Mouse (Mus musculus) intestine, embryonic 14.5 days (tissue): ENCODE data around the gene Fgfr2. TPM values are rescaled to one million over a fixed set of nuclear protein-coding genes. Genes with fewer than 3 reads are reported as not detected.

ENCODE experiments used
- ATAC-seq: fragments of 200-750 bp; cut with Nextera tagmentation; replicated peaks from 2 replicates; pipeline ENCODE4 v1.8.0; 2017; ENCODE audit warnings: low read depth, moderate number of reproducible peaks, moderate TSS enrichment, moderate library complexity; ENCODE audit not compliant: low FRiP score, low TSS enrichment
- DNase-seq: peaks from one replicate; pipeline ENCODE4 v3.0.0-alpha.2; 2018; ENCODE audit warnings: low spot score
- H3K27ac ChIP-seq: fragments of 300-500 bp; sonication (generic); 2 replicates; pipeline ENCODE4 v1.5.1; 2014; ENCODE audit warnings: low read depth, mild to moderate bottlenecking, control low read depth
- H3K27me3 ChIP-seq: fragments of 300-500 bp; sonication (generic); replicated peaks from 2 replicates; pipeline ENCODE4 v1.6.1; 2014; ENCODE audit warnings: low read length, control low read depth; ENCODE audit not compliant: control insufficient read depth, insufficient read depth
- H3K36me3 ChIP-seq: fragments of 300-500 bp; sonication (generic); 2 replicates; pipeline ENCODE4 v1.6.1; 2014; ENCODE audit warnings: low read length, control low read depth; ENCODE audit not compliant: control insufficient read depth, insufficient read depth
- H3K4me1 ChIP-seq: fragments of 300-500 bp; sonication (generic); replicated peaks from 2 replicates; pipeline ENCODE4 v1.6.1; 2014; ENCODE audit warnings: low read length, control low read depth, mixed read lengths; ENCODE audit not compliant: control insufficient read depth, insufficient read depth
- H3K4me2 ChIP-seq: fragments of 300-500 bp; sonication (generic); 2 replicates; pipeline ENCODE4 v1.6.1; 2014; ENCODE audit warnings: low read length
- H3K4me3 ChIP-seq: fragments of 300-500 bp; sonication (generic); 2 replicates; pipeline ENCODE4 v1.5.1; 2014; ENCODE audit warnings: low read depth, low read length, control low read depth, mixed read lengths
- H3K9ac ChIP-seq: fragments of 300-500 bp; sonication (generic); 2 replicates; pipeline ENCODE4 v1.6.1; 2014; ENCODE audit warnings: mild to moderate bottlenecking, low read length
- H3K9me3 ChIP-seq: fragments of 300-500 bp; sonication (generic); 2 replicates; pipeline ENCODE4 v1.6.1; 2016; ENCODE audit warnings: low read length, control low read depth; ENCODE audit not compliant: control insufficient read depth
- WGBS: fragments of 180-500 bp; shearing (Covaris S2); extraction: QIAGEN DNeasy Blood & Tissue Kit; methylation state at CpG from one replicate; pipeline ENCODE4 v1.1.7; 2014; 5-methylcytosine and 5-hydroxymethylcytosine counted together
- polyA plus RNA-seq: library from polyadenylated mRNA; unstranded; fragments of >200 nt; fragmentation: Nextera tagmentation; extraction: Ambion mirVana; gene quantifications from 2 replicates; pipeline ENCODE4 v1.2.1, GENCODE M21; 2014

Gene Fgfr2
- polyA plus RNA-seq, 1 experiment from 2014 or later: 105 TPM

DNA sequence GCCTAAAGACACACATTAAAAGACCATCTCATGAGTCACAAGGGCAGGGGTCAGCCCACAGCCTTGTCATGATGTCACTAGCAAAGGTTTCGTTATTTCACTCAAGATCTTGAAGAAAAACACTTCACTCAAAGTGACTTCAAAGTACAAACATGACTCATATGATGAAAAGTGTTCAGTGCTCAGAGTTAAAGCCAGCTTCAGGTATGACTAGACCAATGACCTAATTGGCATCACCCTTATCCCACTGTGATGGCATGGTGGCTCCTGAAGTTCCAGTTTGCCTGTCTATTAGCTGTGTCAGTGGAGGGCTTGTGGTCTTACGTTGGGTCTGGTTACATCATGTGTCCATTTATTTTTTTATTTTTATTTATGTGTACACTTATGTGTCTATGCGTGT, 36.4 kb upstream of the Fgfr2 start:
- WGBS: 90% methylated on average over 3 of the region's 3 CpGs
- no peak for ATAC-seq

GRCm38 (mm10) chr7:133155621-133156020, 32.5 kb upstream of the Fgfr2 start:
- no peak for DNase-seq
- H3K27ac ChIP-seq: no peak overlapping the region
- no peak overlapping the region for H3K4me2 ChIP-seq
- H3K9ac ChIP-seq: no peak overlapping the region
- no peaks in the 10 kb centered on the region for H3K36me3 ChIP-seq
- no peaks in the 10 kb centered on the region for H3K4me1 ChIP-seq
- 84% methylated on average over 12 of the region's 12 CpGs for WGBS
- no peak for ATAC-seq
- no peak overlapping the region for H3K4me3 ChIP-seq
- no peaks in the 10 kb centered on the region for H3K9me3 ChIP-seq
- H3K27me3 ChIP-seq: no peaks in the 10 kb centered on the region

More for the DNA sequence above, 36.4 kb upstream of the Fgfr2 start:
- no peak for DNase-seq
- Histone ChIP-seq H3K27ac (no peak overlapping the region), H3K9me3 (no peaks in the 10 kb centered on the region), H3K4me2 (no peak overlapping the region), H3K27me3 (no peaks in the 10 kb centered on the region), H3K36me3 (no peaks in the 10 kb centered on the region), H3K9ac (no peak overlapping the region), H3K4me1 (peaks cover 11% of the 10 kb centered on the region), H3K4me3 (no peak overlapping the region)

DNA sequence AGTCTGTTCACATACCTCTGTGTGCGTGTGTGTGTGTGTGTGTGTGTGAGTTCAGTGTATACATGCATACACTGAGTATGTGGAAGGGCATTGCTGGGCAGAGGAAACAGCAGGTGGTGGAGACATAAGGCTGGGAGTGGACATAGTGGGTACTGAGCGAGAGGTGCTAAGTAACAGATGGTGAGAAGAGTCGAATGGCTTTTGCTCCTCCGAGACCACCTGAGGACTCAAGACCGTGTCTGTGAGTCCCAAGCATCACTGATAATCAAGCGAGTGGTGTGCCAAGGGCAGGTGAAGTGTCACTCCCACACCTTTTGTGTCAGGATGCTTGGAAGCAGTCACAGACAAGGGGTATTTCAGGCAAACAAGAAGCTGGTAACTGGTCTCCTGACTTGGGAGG, 31.7 kb upstream of the Fgfr2 start:
- H3K4me3 ChIP-seq: no peak overlapping the region
- DNase-seq (no peak), ATAC-seq (no peak)
- 75% methylated on average over 6 of the region's 6 CpGs for WGBS
- no peaks in the 10 kb centered on the region for H3K36me3 ChIP-seq
- no peak overlapping the region for H3K4me2 ChIP-seq
- H3K27ac ChIP-seq: no peak overlapping the region
- H3K27me3 ChIP-seq: no peaks in the 10 kb centered on the region
- no peaks in the 10 kb centered on the region for H3K4me1 ChIP-seq
- H3K9me3 ChIP-seq: no peaks in the 10 kb centered on the region
- H3K9ac ChIP-seq: no peak overlapping the region

- Histone ChIP-seq H3K9ac (no peak overlapping the region), H3K27ac (no peak overlapping the region), H3K27me3 (no peaks in the 10 kb centered on the region), H3K4me3 (no peak overlapping the region), H3K36me3 (no peaks in the 10 kb centered on the region), H3K4me1 (no peaks in the 10 kb centered on the region), H3K4me2 (no peak overlapping the region), H3K9me3 (no peaks in the 10 kb centered on the region)
- DNase-seq: no peak
- no peak for ATAC-seq
- 76% methylated on average over 8 of the region's 8 CpGs for WGBS
Measured at GRCm38 (mm10) chr7:133139689-133140336, 16.7 kb upstream of the Fgfr2 start.

DNA sequence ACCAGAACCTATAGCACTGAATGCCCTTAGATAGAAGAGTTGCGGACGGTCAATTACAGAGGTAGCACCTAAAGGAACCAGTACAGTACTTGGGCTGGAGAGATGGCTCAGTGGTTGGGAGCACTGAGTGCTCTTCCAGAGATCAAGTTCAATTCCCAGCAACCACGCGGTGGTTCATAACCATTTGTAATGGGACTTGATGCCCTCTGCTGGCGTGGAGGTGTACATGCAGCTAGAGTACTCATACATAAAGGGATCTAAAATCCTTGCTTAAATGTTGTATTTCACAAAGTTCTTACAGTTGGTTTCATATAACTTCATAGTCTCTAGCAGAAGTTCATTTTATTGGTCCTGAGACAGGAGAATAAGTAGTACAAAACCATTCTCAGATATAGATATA, 10.4 kb upstream of the Fgfr2 start:
- H3K4me3 ChIP-seq: no peak overlapping the region
- H3K9me3 ChIP-seq: no peaks in the 10 kb centered on the region
- no peaks in the 10 kb centered on the region for H3K36me3 ChIP-seq
- no peak overlapping the region for H3K4me2 ChIP-seq
- H3K27ac ChIP-seq: no peak overlapping the region
- H3K9ac ChIP-seq: no peak overlapping the region
- no peak for DNase-seq
- ATAC-seq: no peak
- H3K27me3 ChIP-seq: no peaks in the 10 kb centered on the region
- 77% methylated on average over 5 of the region's 5 CpGs for WGBS
- H3K4me1 ChIP-seq: no peaks in the 10 kb centered on the region

DNA sequence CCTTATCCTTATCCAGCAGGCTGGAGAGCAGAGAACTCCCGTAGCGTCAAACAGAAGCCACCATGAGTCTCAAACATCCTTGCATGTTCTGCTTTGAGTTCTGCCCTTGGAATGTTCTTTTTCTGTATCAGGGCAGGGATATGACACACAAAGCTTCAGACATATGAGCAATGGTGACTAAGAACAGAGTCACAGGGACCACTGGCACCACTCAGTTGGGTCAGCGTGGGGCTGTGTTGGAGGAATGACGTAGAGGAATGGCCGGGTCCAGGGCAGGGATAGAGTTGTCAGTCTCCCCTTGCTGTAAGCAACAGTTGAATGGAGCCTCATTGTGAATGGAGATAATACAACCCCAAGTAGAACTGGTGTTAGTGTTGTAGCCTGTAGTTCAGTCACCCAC, 9.6 kb upstream of the Fgfr2 start:
- Histone ChIP-seq H3K9ac (no peak overlapping the region), H3K4me2 (no peak overlapping the region), H3K27ac (no peak overlapping the region), H3K27me3 (no peaks in the 10 kb centered on the region), H3K9me3 (no peaks in the 10 kb centered on the region), H3K4me1 (no peaks in the 10 kb centered on the region), H3K36me3 (no peaks in the 10 kb centered on the region), H3K4me3 (no peak overlapping the region)
- ATAC-seq (no peak), DNase-seq (no peak)
- WGBS: 95% methylated on average over 5 of the region's 5 CpGs

DNA sequence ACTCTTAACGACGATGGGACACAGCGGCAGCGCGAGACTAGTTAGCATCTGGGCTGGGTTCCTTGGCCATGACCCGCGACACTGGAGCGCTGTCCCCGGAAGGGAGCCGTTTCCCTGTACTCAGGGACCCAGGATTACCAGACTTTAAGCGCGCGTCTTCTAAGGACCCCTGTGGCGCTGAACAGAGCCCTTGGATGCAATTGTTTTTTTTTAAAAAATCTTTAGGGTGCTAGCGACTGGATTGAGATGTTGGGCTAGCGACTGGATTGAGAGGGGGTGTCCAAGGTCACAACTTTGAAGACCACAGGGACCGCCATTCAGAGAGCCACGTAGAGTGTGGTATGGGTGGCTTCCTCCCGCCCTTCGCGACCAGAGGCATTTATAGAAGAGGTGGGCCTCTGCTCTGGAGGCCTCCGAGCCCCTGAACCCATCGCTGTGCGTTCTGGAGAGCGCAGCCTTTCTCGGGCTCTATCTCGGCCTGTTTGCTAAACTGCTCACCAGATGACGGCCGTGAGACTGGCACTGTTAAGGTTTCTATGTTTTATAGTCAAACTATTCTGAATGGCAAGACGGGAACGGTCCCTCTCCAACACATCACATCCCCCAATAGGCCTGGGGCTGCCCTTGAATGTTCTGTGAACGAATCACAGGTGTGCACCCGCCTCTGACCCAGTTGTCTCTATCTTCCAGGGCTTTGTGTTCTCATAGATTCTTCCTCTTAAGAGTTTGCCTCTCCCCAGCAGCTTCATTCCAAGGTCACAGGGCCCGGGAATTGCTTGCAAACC, 1.7 kb upstream of the Fgfr2 start:
- WGBS: 9% methylated on average over 34 of the region's 34 CpGs
- Histone ChIP-seq H3K27ac (peak overlapping the region; percentile 100), H3K9ac (peak overlapping the region; percentile 98), H3K4me3 (peak overlapping the region; percentile 91), H3K4me1 (peaks cover 23% of the 10 kb centered on the region), H3K9me3 (no peaks in the 10 kb centered on the region), H3K27me3 (no peaks in the 10 kb centered on the region), H3K36me3 (no peaks in the 10 kb centered on the region), H3K4me2 (peak overlapping the region; percentile 88)
- no peak for DNase-seq
- no peak for ATAC-seq

- no peaks in the 10 kb centered on the region for H3K27me3 ChIP-seq
- under 1% methylated on average over 57 of the region's 59 CpGs for WGBS
- no peaks in the 10 kb centered on the region for H3K9me3 ChIP-seq
- H3K27ac ChIP-seq: peak within 1 kb of the TSS; percentile 100
- peaks cover 27% of the 10 kb centered on the region for H3K4me1 ChIP-seq
- ATAC-seq (peak; percentile 84), DNase-seq (peak; percentile 95)
- no peaks in the 10 kb centered on the region for H3K36me3 ChIP-seq
- peak within 1 kb of the TSS; percentile 98 for H3K9ac ChIP-seq
- H3K4me2 ChIP-seq: peak within 1 kb of the TSS; percentile 88
- peak within 1 kb of the TSS; percentile 91 for H3K4me3 ChIP-seq
Measured at GRCm38 (mm10) chr7:133123999-133124700, 1.0 kb upstream of the Fgfr2 start, which contains the start of gene Ctbp2. Gene Ctbp2 (minus strand): TSS chr7:133124354.
